Mouse (Mus musculus): ENCODE results near the gene Sertad3. TPM values are rescaled to one million over a fixed set of nuclear protein-coding genes. Genes with fewer than 3 reads are reported as not detected.

Gene Sertad3
- total RNA-seq, 2 experiments from 2014 or later, result 9.0 to 10.0 TPM

DNA sequence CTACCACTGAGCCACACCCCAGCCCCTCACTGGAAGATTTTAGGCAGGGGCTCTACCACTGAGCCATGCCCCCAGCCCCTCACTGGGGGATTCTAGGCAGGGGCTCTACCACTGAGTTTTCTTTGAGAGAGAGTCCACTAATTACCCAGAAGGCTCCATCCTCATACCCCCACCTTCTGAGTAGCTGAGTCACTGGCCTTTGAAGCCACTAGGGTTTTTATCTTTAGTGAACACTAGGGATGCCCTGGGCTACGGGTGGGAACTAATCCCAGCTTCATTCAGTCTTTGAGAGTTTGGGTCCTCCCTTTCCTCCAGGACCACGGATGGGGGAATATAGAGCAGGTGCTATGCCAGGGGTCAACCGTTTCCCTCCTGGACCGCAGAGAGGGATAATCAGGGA is 15.0 kb upstream of the Sertad3 start:
- intact Hi-C loops (cut with DNase I; ENCODE audit: low total_unique reads), result no loop called here
- DNase-seq, result no peak

DNA sequence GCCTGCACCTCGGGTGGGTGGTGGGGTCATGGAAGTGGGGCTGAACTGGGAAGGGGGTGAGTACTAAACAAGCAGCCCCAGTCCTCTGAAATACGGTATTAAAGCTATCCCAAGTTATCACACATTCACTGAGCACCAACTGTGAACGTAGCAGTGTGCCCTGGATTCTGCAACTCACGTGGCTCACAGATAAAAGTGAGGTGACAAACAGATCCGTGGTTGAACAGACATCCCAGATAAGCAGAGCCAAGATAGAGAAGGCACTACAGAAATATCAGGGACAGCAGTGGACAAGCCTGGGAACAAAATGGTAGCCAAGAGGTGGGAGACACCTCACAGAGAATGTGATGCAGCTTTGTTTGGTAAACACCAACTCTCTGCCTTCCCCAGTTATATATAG is 13.9 kb upstream of the Sertad3 start:
- intact Hi-C loops (cut with DNase I; ENCODE audit: low total_unique reads), result no loop called here

GRCm38 (mm10) chr7:27460477-27460876 is 13.1 kb upstream of the Sertad3 start:
- DNase-seq, result no peak
- intact Hi-C loops (cut with DNase I; ENCODE audit: low total_unique reads), result no loop called here

More for the DNA sequence above, 13.9 kb upstream of the Sertad3 start:
- no peak for DNase-seq

- DNase-seq, result no peak
- intact Hi-C loops (cut with DNase I; ENCODE audit: low total_unique reads), result no loop called here
Observed at GRCm38 (mm10) chr7:27467648-27468047, 5.9 kb upstream of the Sertad3 start.

- intact Hi-C loops (cut with DNase I; ENCODE audit: low total_unique reads), result loop anchor here (10.0 kb wide), 1 partner anchor 53 kb away; the partner anchor contains the start of gene Hipk4
- no peak for DNase-seq
Observed at GRCm38 (mm10) chr7:27471390-27472120, 2.0 kb upstream of the Sertad3 start.

GRCm38 (mm10) chr7:27472596-27472995 is 972 bp upstream of the Sertad3 start:
- intact Hi-C loops (cut with DNase I; ENCODE audit: low total_unique reads), result loop anchor here (10.0 kb wide), 1 partner anchor 52 kb away; the partner anchor contains the start of gene Hipk4

DNA sequence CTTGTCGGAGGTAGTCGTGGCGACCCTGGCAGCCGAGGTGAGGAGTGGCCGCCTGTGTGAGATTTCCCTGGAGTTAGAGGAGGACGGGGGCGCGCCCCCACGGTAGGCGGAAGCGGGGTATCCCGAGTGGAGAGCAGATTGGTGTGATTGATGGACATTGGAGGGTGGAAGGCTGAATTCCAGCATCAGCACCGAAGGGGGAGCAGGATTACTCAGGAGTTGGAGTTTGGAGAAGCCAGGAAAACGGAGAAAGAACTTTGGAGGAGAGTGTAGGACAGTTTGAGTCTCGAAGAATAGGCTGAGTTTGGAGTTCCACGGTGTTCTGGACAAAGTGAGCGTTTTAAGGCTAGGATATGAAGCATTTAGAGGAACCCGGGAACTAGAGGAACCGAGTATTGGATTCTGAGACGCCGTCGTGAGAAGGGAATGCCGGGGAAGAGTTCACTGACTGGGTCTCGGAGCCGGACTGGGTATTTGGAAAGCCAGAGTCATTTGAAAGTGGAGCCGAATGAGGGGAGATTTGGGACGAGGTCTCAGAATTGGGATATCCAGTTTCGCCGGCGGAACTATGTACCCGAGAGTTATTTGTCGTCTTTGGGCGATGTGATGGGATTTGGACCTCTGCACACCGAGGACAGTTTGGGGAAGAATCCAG is 394 bp downstream of the Sertad3 start:
- intact Hi-C loops (cut with DNase I; ENCODE audit: low total_unique reads), result loop anchor here (10.0 kb wide), 1 partner anchor 51 kb away; the partner anchor contains the start of gene Hipk4
- no peak for DNase-seq

More at GRCm38 (mm10) chr7:27472596-27472995, 972 bp upstream of the Sertad3 start:
- DNase-seq, result no peak

- intact Hi-C loops (cut with DNase I; ENCODE audit: low total_unique reads), result loop anchor here (10.0 kb wide), 1 partner anchor 50 kb away; the partner anchor contains the start of gene Hipk4
- peak; percentile 99 for DNase-seq
Observed at GRCm38 (mm10) chr7:27474490-27474954, 954 bp downstream of the Sertad3 start.

GRCm38 (mm10) chr7:27475596-27475995 is 2.0 kb downstream of the Sertad3 start:
- no peak for DNase-seq
- intact Hi-C loops (cut with DNase I; ENCODE audit: low total_unique reads), result loop anchor here (10.0 kb wide), 1 partner anchor 49 kb away; the partner anchor contains the start of gene Hipk4

- DNase-seq, result no peak
- intact Hi-C loops (cut with DNase I; ENCODE audit: low total_unique reads), result loop anchor here (10.0 kb wide), 1 partner anchor 49 kb away; the partner anchor contains the start of gene Hipk4
Observed at GRCm38 (mm10) chr7:27476098-27476635, 2.6 kb downstream of the Sertad3 start.

DNA sequence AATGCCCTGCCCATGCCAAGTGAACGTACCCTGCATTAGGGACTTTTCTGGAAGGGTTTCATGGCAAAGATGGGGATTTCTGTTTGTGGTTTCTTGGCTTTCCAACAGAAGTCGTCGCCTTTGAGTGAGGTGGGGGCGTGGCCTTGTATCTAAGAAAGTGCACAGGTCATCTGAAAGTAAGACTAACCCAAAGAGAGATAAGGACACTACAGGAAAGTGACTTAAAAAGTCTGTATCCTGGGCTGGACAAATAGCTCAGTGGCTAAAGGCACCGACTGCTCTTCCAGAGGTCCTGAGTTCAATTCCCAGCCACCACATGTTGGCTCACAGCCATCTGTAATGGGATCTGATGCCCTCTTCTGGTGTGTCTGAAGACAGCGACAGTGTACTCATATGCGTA is 5.0 kb downstream of the Sertad3 start:
- no peak for DNase-seq

DNA sequence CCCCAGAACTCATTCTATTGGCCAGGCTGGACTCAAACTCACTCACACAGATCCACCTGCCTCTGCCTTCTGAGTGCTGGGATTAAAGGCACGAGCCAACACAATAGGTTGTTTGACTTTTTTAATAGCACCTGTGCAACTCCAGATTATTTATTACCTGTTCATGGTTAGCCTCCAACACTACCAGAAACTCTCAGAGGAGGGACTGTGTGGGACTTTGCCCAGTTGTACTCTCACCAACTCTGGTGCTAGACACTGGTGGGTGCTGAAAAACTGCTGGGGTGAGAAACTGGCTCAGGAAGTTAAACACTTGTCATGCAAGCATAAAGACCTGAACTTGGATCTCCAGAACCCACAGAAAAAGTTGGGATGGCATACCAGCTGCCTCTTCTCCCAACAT is 6.2 kb downstream of the Sertad3 start:
- DNase-seq, result no peak
- intact Hi-C loops (cut with DNase I; ENCODE audit: low total_unique reads), result loop anchor here (10.0 kb wide), 1 partner anchor 45 kb away; the partner anchor contains the start of gene Hipk4

More for the DNA sequence above, 5.0 kb downstream of the Sertad3 start:
- intact Hi-C loops (cut with DNase I; ENCODE audit: low total_unique reads), result loop anchor here (10.0 kb wide), 1 partner anchor 46 kb away; the partner anchor contains the start of gene Hipk4

DNA sequence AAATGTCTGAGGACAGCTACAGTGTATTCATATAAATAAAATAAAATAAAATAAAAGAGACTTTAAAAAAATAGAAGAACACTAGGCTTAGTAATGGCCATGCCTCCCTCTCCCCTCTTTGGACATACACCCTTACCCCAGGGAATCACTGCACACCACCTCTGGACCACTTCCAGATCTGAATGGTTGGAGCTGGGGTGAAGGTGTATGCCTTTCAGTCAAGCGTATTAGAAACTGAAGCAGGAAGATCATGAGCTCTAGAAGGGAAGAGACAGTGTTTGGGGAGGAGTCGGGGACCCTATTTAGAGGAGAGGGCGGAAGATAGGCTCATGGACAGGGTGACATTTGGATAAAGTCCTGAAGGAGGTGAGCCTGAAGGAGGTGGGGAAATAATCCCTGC is 6.9 kb downstream of the Sertad3 start:
- no peak for DNase-seq
- intact Hi-C loops (cut with DNase I; ENCODE audit: low total_unique reads), result no loop called here

DNA sequence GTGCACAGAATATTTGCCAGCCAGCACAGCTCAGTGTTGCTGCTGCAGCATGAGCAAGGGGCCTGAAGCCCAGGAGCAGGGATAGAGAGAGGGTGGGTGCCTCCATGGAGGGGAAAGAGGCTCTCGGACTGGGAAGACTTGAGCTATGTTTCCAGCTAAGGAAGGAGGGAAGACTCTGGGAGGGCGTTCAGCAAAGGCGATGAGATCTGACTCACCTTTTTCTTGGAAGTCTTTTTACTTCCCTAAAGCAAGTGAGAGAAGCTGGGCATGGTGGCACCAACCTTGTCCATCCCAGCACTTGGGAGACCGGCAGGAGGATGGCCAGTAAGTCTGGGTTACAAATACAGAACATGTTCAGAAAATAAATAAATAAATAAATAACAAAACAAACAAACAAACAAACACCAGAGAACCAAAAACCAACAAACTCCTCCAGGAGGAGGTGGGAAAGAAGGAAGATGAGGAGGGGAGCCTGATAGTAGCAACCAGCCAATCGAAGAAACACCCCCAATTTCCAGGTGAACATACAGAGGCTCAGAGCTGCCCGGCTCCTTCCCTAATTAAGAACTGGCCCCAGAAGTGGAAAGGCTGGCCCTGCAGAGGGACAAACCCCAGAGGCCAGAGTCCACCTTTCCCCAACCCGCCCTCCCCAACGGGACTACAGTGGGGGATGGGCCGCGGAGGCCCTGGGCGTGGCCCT is 7.5 kb downstream of the Sertad3 start:
- no peak for DNase-seq
- intact Hi-C loops (cut with DNase I; ENCODE audit: low total_unique reads), result no loop called here

- DNase-seq, result peak; percentile 96
- intact Hi-C loops (cut with DNase I; ENCODE audit: low total_unique reads), result no loop called here
Observed at GRCm38 (mm10) chr7:27481627-27481969, 8.0 kb downstream of the Sertad3 start.

DNA sequence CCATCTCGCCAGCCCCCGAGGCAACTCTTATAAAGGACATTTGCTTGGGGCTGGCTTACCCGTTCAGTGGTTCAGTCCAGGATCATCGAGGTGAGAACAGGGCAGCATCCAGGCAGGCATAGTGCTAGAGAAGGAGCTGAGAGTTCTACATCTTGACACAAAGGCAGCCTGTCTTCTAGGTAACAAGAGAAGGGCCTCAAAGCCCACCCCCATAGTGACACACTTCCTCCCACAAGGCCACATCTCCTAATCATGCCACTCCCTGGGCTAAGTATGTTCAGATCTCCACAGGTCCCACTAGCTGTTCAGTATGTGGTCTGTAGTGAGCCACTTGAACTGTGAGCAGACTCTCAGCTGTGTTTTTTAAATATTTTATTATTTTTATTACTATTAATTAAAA is 10.3 kb downstream of the Sertad3 start:
- intact Hi-C loops (cut with DNase I; ENCODE audit: low total_unique reads), result no loop called here
- DNase-seq, result no peak

GRCm38 (mm10) chr7:27486102-27486769 is 12.7 kb downstream of the Sertad3 start:
- DNase-seq, result peak; percentile 29
- intact Hi-C loops (cut with DNase I; ENCODE audit: low total_unique reads), result no loop called here

- intact Hi-C loops (cut with DNase I; ENCODE audit: low total_unique reads), result no loop called here
- DNase-seq, result peak; percentile 100
Observed at GRCm38 (mm10) chr7:27486770-27487697, 13.5 kb downstream of the Sertad3 start, which contains the start of gene Sertad1. Sertad1 (plus strand) TSS chr7:27486910.

Measured in gastrocnemius, postnatal 14 days (tissue).